Comparison of ENCODE assay signal across 20 mouse cellular contexts in the genomic region with DNA sequence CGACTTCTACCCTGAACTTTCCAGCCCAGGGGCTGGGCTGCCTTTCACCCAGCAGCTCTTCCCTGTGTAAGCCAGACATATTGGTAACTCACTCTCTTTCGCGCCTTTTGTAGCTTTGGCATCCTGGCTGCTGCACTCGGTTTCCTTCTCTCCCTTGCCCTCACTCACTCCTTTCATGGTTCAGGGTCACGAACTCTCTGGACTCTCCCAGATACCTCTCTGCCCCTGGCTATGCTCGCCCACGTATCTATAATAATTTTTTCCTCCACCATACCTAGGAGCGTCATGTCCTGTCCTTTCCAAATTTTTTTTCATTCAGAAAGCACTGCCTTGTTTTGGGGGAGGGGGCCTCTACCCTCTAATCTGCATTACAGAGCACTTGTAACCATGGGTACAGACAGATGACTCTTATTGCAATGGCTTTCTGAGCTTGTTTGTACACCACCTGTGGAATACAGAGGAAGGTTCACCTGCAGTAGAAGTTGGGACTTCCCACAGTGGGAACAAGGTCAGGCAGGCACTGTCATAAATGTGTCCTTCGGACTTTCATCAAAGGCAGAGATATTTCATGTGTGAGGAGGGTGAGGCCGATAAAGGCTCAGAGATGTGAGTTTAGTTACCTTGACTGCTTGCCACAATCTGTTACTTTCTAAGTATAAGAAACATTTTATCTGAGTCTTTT.
DNase-seq lines count a peak whose midpoint lies in the region; ATAC-seq lines count a peak whose summit lies in the region.
"Had no signal": no experiment of that assay in that cellular context is flagged by ENCODE, and none has a peak within 500 bp of the region (broad histone marks: within the 10 kb centered on the region; RNA-seq: fewer than 3 reads in every experiment).

No protein-coding gene starts in this region.

- no peak overlapping the region for H3K4me2 ChIP-seq in intestine, embryonic 16.5 days (ENCODE audit: low read depth, low read length)
- H3K4me2 ChIP-seq in stomach, embryonic 15.5 days = no peak overlapping the region
- H3K4me2 ChIP-seq: embryonic facial prominence, embryonic 12.5 days; heart, embryonic 12.5 days; hindbrain, embryonic 15.5 days had no signal

- H3K9me3 ChIP-seq in intestine, embryonic 16.5 days (ENCODE audit: control insufficient read depth, low read length) = no peaks in the 10 kb centered on the region
- no peaks in the 10 kb centered on the region for H3K9me3 ChIP-seq in stomach, embryonic 15.5 days
- H3K9me3 ChIP-seq: embryonic facial prominence, embryonic 12.5 days; heart, embryonic 12.5 days; hindbrain, embryonic 15.5 days had no signal

- peaks cover 2% of the 10 kb centered on the region; the same call in 1 of the 2 replicates for H3K4me1 ChIP-seq in intestine, embryonic 16.5 days (ENCODE audit: control insufficient read depth, insufficient read depth, low read length)
- H3K4me1 ChIP-seq in stomach, embryonic 15.5 days = no peaks in the 10 kb centered on the region
- H3K4me1 ChIP-seq: embryonic facial prominence, embryonic 12.5 days; hindbrain, embryonic 15.5 days had no signal

- no peak overlapping the region for H3K4me3 ChIP-seq in intestine, embryonic 16.5 days (ENCODE audit: low read length)
- H3K4me3 ChIP-seq in stomach, embryonic 15.5 days (replicated peaks) = no peak overlapping the region
- H3K4me3 ChIP-seq: embryonic facial prominence, embryonic 12.5 days; heart, embryonic 12.5 days; hindbrain, embryonic 15.5 days had no signal

- H3K9ac ChIP-seq in intestine, embryonic 16.5 days (ENCODE audit: low read depth, low read length) = no peak overlapping the region
- H3K9ac ChIP-seq in stomach, embryonic 15.5 days = no peak overlapping the region
- H3K9ac ChIP-seq: embryonic facial prominence, embryonic 12.5 days; heart, embryonic 12.5 days; hindbrain, embryonic 15.5 days had no signal

- no peaks in the 10 kb centered on the region for H3K36me3 ChIP-seq in intestine, embryonic 16.5 days (ENCODE audit: control insufficient read depth, insufficient read depth, low read length)
- no peaks in the 10 kb centered on the region for H3K36me3 ChIP-seq in stomach, embryonic 15.5 days
- H3K36me3 ChIP-seq: embryonic facial prominence, embryonic 12.5 days; heart, embryonic 12.5 days; hindbrain, embryonic 15.5 days had no signal

- H3K27me3 ChIP-seq in intestine, embryonic 16.5 days (replicated peaks; ENCODE audit: control insufficient read depth, insufficient read depth, low read length) = no peaks in the 10 kb centered on the region
- no peaks in the 10 kb centered on the region for H3K27me3 ChIP-seq in stomach, embryonic 15.5 days (replicated peaks)
- H3K27me3 ChIP-seq: embryonic facial prominence, embryonic 12.5 days; heart, embryonic 12.5 days; hindbrain, embryonic 15.5 days; Patski had no signal

- peak; percentile 96 for ATAC-seq in intestine, embryonic 16.5 days
- ATAC-seq in stomach, embryonic 15.5 days (ENCODE audit: insufficient read depth, low FRiP score, low read depth) = peak; percentile 50; the same call in 1 of the 2 replicates
- ATAC-seq: forebrain, embryonic 16.5 days; Patski had no signal

- 62% methylated on average over 10 of the region's 10 CpGs for WGBS in intestine, embryonic 16.5 days
- whole genome bisulfite sequencing in stomach, embryonic 15.5 days = 76% methylated on average over 10 of the region's 10 CpGs

- DNase-seq in adrenal gland, adult 2 months = peak; percentile 14
- no peak for DNase-seq in adrenal gland, adult 8-10 months
- peak; percentile 29 for DNase-seq in ES-CJ7 (ENCODE audit: low read depth, low spot score)
- no peak for DNase-seq in layer of hippocampus, postnatal 10 days (ENCODE audit: low spot score in 2 of 2)
- no peak for DNase-seq in lung, postnatal 14 days
- DNase-seq: adrenal gland, postnatal 10 days; B cell, adult 2 months; cerebellum, adult 11 months; cerebellum, adult 8-10 months; cerebellum, postnatal 14 days; embryo, embryonic 11 days; gastrocnemius, postnatal 10 days; heart, postnatal 36 days had no signal

- peak overlapping the region; percentile 17 for H3K27ac ChIP-seq in intestine, embryonic 16.5 days (ENCODE audit: low read length)
- H3K27ac ChIP-seq in stomach, embryonic 15.5 days = 0 out of 2 replicates have a peak overlapping the region, but pooled peaks have one; percentile 11
- H3K27ac ChIP-seq: embryonic facial prominence, embryonic 12.5 days; hindbrain, embryonic 15.5 days had no signal

Comparison
In these comparisons a context has a peak if more than half of its experiments do, and no peak if none do; other contexts are left out.
1. DNase-seq: peak in adrenal gland, adult 2 months (single experiment) and ES-CJ7 (single experiment); none in adrenal gland, adult 8-10 months (single experiment), layer of hippocampus, postnatal 10 days (0 of 2) and lung, postnatal 14 days (single experiment).